Comparison of ENCODE assay signal across 13 mouse cellular contexts in the genomic region with DNA sequence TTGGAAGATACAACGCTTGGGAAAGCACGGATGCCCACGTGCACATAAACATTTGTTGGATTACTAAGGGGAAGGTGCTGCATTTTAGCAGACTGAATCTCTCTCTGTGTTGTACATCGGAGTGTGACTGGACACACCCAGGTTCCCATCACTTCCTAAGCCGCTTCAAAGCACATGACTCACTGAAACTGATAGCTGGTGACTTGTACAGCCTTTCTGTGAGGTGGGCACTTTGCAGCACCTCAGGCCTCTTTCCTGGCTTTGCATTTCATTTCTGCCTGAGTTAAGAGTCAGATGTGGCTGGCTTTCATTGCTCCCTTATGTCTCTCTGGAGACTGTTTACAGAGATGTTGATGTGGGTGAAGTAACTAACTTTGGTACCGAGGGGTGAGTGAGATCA.
"Had no signal": no experiment of that assay in that cellular context is flagged by ENCODE, and none has a peak within 500 bp of the region (broad histone marks: within the 10 kb centered on the region; RNA-seq: fewer than 3 reads in every experiment).

No protein-coding gene starts in this region.

- H3K4me1 ChIP-seq: midbrain, embryonic 15.5 days; neural tube, embryonic 12.5 days had no signal

- H3K4me3 ChIP-seq: midbrain, embryonic 10.5 days; midbrain, embryonic 13.5 days; midbrain, embryonic 15.5 days; neural tube, embryonic 12.5 days had no signal

- H3K9me3 ChIP-seq: midbrain, embryonic 10.5 days; midbrain, embryonic 13.5 days; midbrain, embryonic 15.5 days; neural tube, embryonic 12.5 days had no signal

- H3K4me2 ChIP-seq: lung, embryonic 14.5 days; midbrain, embryonic 13.5 days; midbrain, embryonic 15.5 days; neural tube, embryonic 12.5 days had no signal

- DNase-seq: lung, adult 18-20 months; lung, embryonic 14.5 days; lung, postnatal 10 days; lung, postnatal 4 days; right cerebral cortex, postnatal 14 days; thymus, adult 18-20 months; thymus, postnatal 14 days; thymus, postnatal 36 days had no signal

- ATAC-seq: midbrain, embryonic 13.5 days; midbrain, embryonic 15.5 days had no signal

- H3K9ac ChIP-seq: liver, embryonic 14.5 days; lung, embryonic 14.5 days; midbrain, embryonic 13.5 days; midbrain, embryonic 15.5 days; neural tube, embryonic 12.5 days had no signal

- H3K27ac ChIP-seq: liver, embryonic 14.5 days; midbrain, embryonic 10.5 days; midbrain, embryonic 13.5 days; midbrain, embryonic 15.5 days; neural tube, embryonic 12.5 days had no signal

- H3K27me3 ChIP-seq: midbrain, embryonic 13.5 days; midbrain, embryonic 15.5 days; neural tube, embryonic 12.5 days had no signal

- H3K36me3 ChIP-seq: midbrain, embryonic 10.5 days; midbrain, embryonic 13.5 days; midbrain, embryonic 15.5 days; neural tube, embryonic 12.5 days had no signal
